Mouse (Mus musculus) layer of hippocampus, postnatal 14 days (tissue): ENCODE data around the gene Gm26620. TPM values are rescaled to one million over a fixed set of nuclear protein-coding genes. Genes with fewer than 3 reads are reported as not detected.

Experiments used
- DNase-seq, 2 experiments: peaks; one replicate each; pipeline ENCODE4 v3.0.0; 2021 to 2022; ENCODE audit warnings: low spot score in 2 of 2, mixed read lengths in 1 of 2
- total RNA-seq, 2 experiments: library from RNA; stranded (reverse); gene quantifications; 2 replicates each; pipeline ENCODE4 v1.2.3; 2021

The Gm26620 gene
- total RNA-seq, 2 experiments from 2014 or later = 0.85 to 1.1 TPM

GRCm38 (mm10) chr1:170907456-170908191 is 22.8 kb downstream of the Gm26620 start:
- DNase-seq = peak in 1 of 2 experiments; percentile 35

GRCm38 (mm10) chr1:170908341-170908740 is 23.5 kb downstream of the Gm26620 start:
- no peak for DNase-seq

- no peak for DNase-seq
Observed at GRCm38 (mm10) chr1:170911907-170912660, 27.2 kb downstream of the Gm26620 start.

- no peak for DNase-seq
Observed at GRCm38 (mm10) chr1:170912891-170913615, 28.2 kb downstream of the Gm26620 start, which contains the start of gene Fcrlb. Gene Fcrlb, minus strand, starts transcription at chr1:170912941.

GRCm38 (mm10) chr1:170915657-170916056 is 30.8 kb downstream of the Gm26620 start:
- no peak for DNase-seq

GRCm38 (mm10) chr1:170919308-170919707 is 34.4 kb downstream of the Gm26620 start:
- no peak for DNase-seq

GRCm38 (mm10) chr1:170924485-170924884 is 39.6 kb downstream of the Gm26620 start:
- no peak for DNase-seq

GRCm38 (mm10) chr1:170926941-170927340 is 42.1 kb downstream of the Gm26620 start:
- DNase-seq = no peak

- DNase-seq = no peak
Observed at GRCm38 (mm10) chr1:170927378-170927777, 42.5 kb downstream of the Gm26620 start, which contains the start of gene Fcrla. Gene Fcrla, minus strand, starts transcription at chr1:170927583.

GRCm38 (mm10) chr1:170928467-170928866 is 43.6 kb downstream of the Gm26620 start:
- no peak for DNase-seq

GRCm38 (mm10) chr1:170929245-170929644 is 44.4 kb downstream of the Gm26620 start:
- DNase-seq = no peak

GRCm38 (mm10) chr1:170932043-170932442 is 47.2 kb downstream of the Gm26620 start:
- no peak for DNase-seq

- DNase-seq = no peak
Observed at GRCm38 (mm10) chr1:170933386-170933920, 48.6 kb downstream of the Gm26620 start.

- no peak for DNase-seq
Observed at GRCm38 (mm10) chr1:170933940-170934339, 49.1 kb downstream of the Gm26620 start.

- DNase-seq = no peak
Observed at GRCm38 (mm10) chr1:170934383-170934782, 49.5 kb downstream of the Gm26620 start.

Other genes starting within 250 kb of the Gm26620 start
- 10 to 100 TPM; 30.0 to 34.8 TPM for gene Olfml2b, start 240.5 kb upstream of the Gm26620 start, total RNA-seq
- 10 to 100 TPM; 34.3 to 35.5 TPM for gene Atf6, start 17.3 kb upstream of the Gm26620 start, total RNA-seq
- gene Dusp12, start 475 bp downstream of the Gm26620 start, total RNA-seq = 10 to 100 TPM; 12.5 to 18.2 TPM
- gene Fcrlb, start 27.9 kb downstream of the Gm26620 start, total RNA-seq = under 1 TPM in 1 of 2 experiments, not detected in 1; 0.35 TPM
- under 1 TPM in 1 of 2 experiments, not detected in 1; 0.67 TPM for gene Fcrla, start 42.5 kb downstream of the Gm26620 start, total RNA-seq
- gene Fcgr2b, start 91.5 kb downstream of the Gm26620 start, total RNA-seq = 1 to 10 TPM; 3.6 to 3.8 TPM
- gene Fcgr4, start 133.9 kb downstream of the Gm26620 start, total RNA-seq = not detected
- gene Fcgr3, start 179.9 kb downstream of the Gm26620 start, total RNA-seq = 10 to 100 TPM; 10.2 to 11.6 TPM
- gene Cfap126, start 228.9 kb downstream of the Gm26620 start, total RNA-seq = 1 to 10 TPM; 1.8 to 3.9 TPM